Mouse (Mus musculus) olfactory bulb, adult 2 months (tissue): ENCODE data around the gene Tomm34.

Source experiments
- CTCF ChIP-seq: fragments of 200-500 bp; IDR thresholded peaks from 2 replicates; pipeline ENCODE4 v1.5.1; 2012; ENCODE audit warnings: low read depth, mild to moderate bottlenecking, low read length, moderate library complexity; ENCODE audit not compliant: insufficient read depth
- POLR2A ChIP-seq: fragments of 200-500 bp; IDR thresholded peaks from 2 replicates; pipeline ENCODE4 v1.6.1; 2012; ENCODE audit warnings: mild to moderate bottlenecking, low read depth, low read length, moderate library complexity; ENCODE audit not compliant: insufficient read depth

- TF ChIP-seq POLR2A (no peak), CTCF (no peak)
These were observed 63.4 kb downstream of the Tomm34 start for GRCm38 (mm10) chr2:164007547-164007946.
